Mouse (Mus musculus): ENCODE measurements at regions not wholly inside any gene's neighbourhood (a gene's known extent, or its start where the extent isn't known, plus 50 kb on each side); places are given as distances from the start of the nearest gene placed in this dataset.

DNA sequence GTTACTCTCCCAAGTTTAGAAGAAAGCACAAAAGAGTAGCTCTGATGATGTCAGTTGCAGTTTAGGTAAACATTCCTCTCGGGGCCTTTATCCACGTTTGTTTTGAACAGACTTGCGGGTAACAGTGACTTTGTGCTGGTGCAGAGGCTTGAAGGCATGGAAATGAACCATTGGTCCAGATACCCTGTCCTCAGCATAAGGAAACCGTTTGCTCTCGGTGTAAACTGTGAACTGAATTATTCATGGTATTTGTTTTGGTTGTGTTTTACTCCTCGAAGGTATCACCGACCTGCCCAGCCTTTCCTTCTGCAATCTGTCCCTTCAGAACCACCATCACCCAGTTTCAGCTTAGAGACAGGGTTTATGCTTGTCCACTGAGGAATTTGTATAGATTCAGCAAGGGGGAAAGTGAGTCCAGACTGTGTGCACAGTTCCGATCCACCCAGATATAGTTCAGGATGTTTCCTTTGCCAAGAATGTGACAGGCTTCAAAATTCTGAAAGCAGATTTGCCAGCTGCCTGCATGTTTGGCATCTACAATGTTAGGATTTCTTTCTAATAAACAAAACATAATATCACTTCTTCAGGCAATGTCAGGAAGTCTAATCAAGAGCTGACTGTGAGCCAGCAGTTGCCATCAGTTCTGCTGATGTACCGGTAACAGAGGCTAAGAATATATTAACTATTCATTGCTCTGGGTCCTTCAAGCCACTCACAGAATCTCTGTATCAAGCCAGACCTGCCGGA is 54.9 kb upstream of the Alcam start:
- H3K4me1 ChIP-seq (replicated peaks; ENCODE audit: control insufficient read depth, insufficient read depth, low read length): no peaks in the 10 kb centered on the region
- 79% methylated on average over 10 of the region's 10 CpGs for WGBS
- ATAC-seq (ENCODE audit: low FRiP score): no peak
- no peak overlapping the region for H3K27ac ChIP-seq
- no peak for DNase-seq (ENCODE audit: low spot score)
- no peak overlapping the region for H3K4me3 ChIP-seq (replicated peaks; ENCODE audit: low read length)
- no peak overlapping the region for H3K4me2 ChIP-seq (replicated peaks)
- H3K36me3 ChIP-seq (replicated peaks; ENCODE audit: control insufficient read depth, insufficient read depth): no peaks in the 10 kb centered on the region
- H3K27me3 ChIP-seq (ENCODE audit: control insufficient read depth, insufficient read depth, low read length): no peaks in the 10 kb centered on the region
- no peaks in the 10 kb centered on the region for H3K9me3 ChIP-seq (ENCODE audit: control insufficient read depth, low read length)
- no peak overlapping the region for H3K9ac ChIP-seq

All from hindbrain, embryonic 14.5 days (tissue).